Mouse (Mus musculus): ENCODE measurements around the gene Fam69a.

DNA sequence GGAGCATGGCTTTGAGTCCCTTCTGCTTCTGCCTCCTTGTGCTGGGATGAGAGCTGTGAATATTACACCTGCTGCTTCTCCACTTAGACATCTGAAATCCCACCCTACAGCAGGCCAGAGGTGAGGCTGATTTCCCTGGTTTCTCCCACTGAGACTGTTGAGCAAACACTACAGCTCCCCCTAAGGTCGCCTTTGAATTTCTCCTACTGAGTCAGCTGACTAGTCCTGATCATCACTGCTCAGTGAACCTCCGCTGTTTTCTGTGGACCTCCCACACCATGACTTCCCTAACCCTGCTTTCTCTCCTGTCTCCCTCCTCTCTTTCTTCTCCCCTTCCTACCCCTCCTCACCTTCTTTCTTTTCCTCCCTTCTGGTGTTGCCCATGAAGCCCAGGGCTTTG, 32.5 kb upstream of the Fam69a start:
- no peak for TF ChIP-seq EP300 (IDR thresholded peaks at IDR 0.05; ENCODE audit: low read depth)
- peak; percentile 27 for TF ChIP-seq CTCF (IDR thresholded peaks at IDR 0.05; ENCODE audit: low read depth)

Measured in heart, postnatal 0 days (tissue).